ENCODE assay signal across 10 mouse cellular contexts in the genomic region with DNA sequence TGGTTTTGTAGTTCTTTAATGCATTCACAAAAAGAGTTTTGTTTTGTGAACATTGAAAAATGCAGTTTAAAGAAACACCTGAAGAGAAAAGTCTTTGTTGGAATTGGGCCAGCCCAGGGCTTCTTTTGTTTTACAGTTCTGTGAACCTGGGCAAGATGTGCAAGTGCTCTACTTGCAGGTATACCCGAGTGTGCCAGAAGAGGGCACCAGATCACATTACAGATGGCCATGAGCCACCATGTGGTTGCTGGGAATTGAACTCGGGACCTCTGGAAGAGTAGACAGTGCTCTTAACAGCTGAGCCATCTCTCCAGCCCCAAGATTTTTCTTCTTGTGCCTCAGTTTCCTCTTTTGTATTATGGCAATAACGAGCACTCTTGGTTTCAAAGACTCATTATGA. TPM values are rescaled to one million over a fixed set of nuclear protein-coding genes. Genes with fewer than 3 reads are reported as not detected.
DNase-seq lines count a peak whose midpoint lies in the region; ATAC-seq and TF ChIP-seq lines count a peak whose summit lies in the region.
"Had no signal": no experiment of that assay in that cellular context is flagged by ENCODE, and none has a peak within 500 bp of the region (broad histone marks: within the 10 kb centered on the region; RNA-seq: fewer than 3 reads in every experiment).

No protein-coding gene starts in this region.

- H3K9me3 ChIP-seq in forebrain, postnatal 0 days (ENCODE audit: low read length) = no peaks in the 10 kb centered on the region
- no peaks in the 10 kb centered on the region for H3K9me3 ChIP-seq in forebrain, embryonic 15.5 days
- H3K9me3 ChIP-seq in embryonic facial prominence, embryonic 10.5 days = no peaks in the 10 kb centered on the region

- no peak overlapping the region for H3K9ac ChIP-seq in forebrain, postnatal 0 days
- H3K9ac ChIP-seq in forebrain, embryonic 15.5 days (replicated peaks) = no peak overlapping the region

- no peak for ATAC-seq in forebrain, postnatal 0 days
- ATAC-seq in forebrain, embryonic 15.5 days (replicated peaks) = no peak
- ATAC-seq in erythroid progenitor cell, adult 5-6 weeks (replicated peaks; ENCODE audit: low FRiP score, poor library complexity, severe bottlenecking) = no peak

- H3K27ac ChIP-seq in forebrain, postnatal 0 days (ENCODE audit: low read depth, low read length) = no peak overlapping the region
- H3K27ac ChIP-seq in forebrain, embryonic 15.5 days (replicated peaks) = no peak overlapping the region
- H3K27ac ChIP-seq in embryonic facial prominence, embryonic 10.5 days (replicated peaks) = no peak overlapping the region

- H3K36me3 ChIP-seq in forebrain, postnatal 0 days (ENCODE audit: insufficient read depth) = peaks cover 35% of the 10 kb centered on the region
- H3K36me3 ChIP-seq in forebrain, embryonic 15.5 days = peaks cover 52% of the 10 kb centered on the region
- peaks cover 75% of the 10 kb centered on the region for H3K36me3 ChIP-seq in embryonic facial prominence, embryonic 10.5 days (replicated peaks)

- peaks cover 3% of the 10 kb centered on the region; the same call in 1 of the 2 replicates for H3K4me1 ChIP-seq in forebrain, postnatal 0 days (ENCODE audit: insufficient read depth)
- peaks cover 3% of the 10 kb centered on the region for H3K4me1 ChIP-seq in forebrain, embryonic 15.5 days
- H3K4me1 ChIP-seq in embryonic facial prominence, embryonic 10.5 days = peaks cover 3% of the 10 kb centered on the region

- H3K4me3 ChIP-seq in forebrain, postnatal 0 days (ENCODE audit: low read depth, low read length) = no peak overlapping the region
- H3K4me3 ChIP-seq in forebrain, embryonic 15.5 days = no peak overlapping the region
- H3K4me3 ChIP-seq in embryonic facial prominence, embryonic 10.5 days = no peak overlapping the region

- no peak overlapping the region for H3K4me2 ChIP-seq in forebrain, postnatal 0 days (ENCODE audit: low read depth)
- H3K4me2 ChIP-seq in forebrain, embryonic 15.5 days (replicated peaks) = no peak overlapping the region

- WGBS in forebrain, postnatal 0 days = 60% methylated on average over 3 of the region's 3 CpGs
- 59% methylated on average over 3 of the region's 3 CpGs for WGBS in forebrain, embryonic 15.5 days
- WGBS in embryonic facial prominence, embryonic 10.5 days = 58% methylated on average over 3 of the region's 3 CpGs

- no peaks in the 10 kb centered on the region for H3K27me3 ChIP-seq in forebrain, postnatal 0 days (ENCODE audit: insufficient read depth, low read length)
- H3K27me3 ChIP-seq in forebrain, embryonic 15.5 days = no peaks in the 10 kb centered on the region
- no peaks in the 10 kb centered on the region for H3K27me3 ChIP-seq in embryonic facial prominence, embryonic 10.5 days (replicated peaks; ENCODE audit: low read depth, poor library complexity, severe bottlenecking)

- DNase-seq in forebrain, postnatal 0 days = no peak
- peak; percentile 74 for DNase-seq in testis, postnatal 10 days (ENCODE audit: low spot score)
- DNase-seq in testis, postnatal 14 days (ENCODE audit: low spot score) = no peak
- DNase-seq in embryonic facial prominence, embryonic 10.5 days (ENCODE audit: low spot score) = peak; percentile 53
- DNase-seq in mesoderm, embryonic 11.5 days (ENCODE audit: low read depth, low spot score) = peak; percentile 52
- no peak for DNase-seq in right cerebral cortex, adult 2 months (ENCODE audit: low spot score in 2 of 2)

- peak; percentile 48 for TF ChIP-seq CTCF in forebrain, postnatal 0 days (IDR thresholded peaks at IDR 0.05; ENCODE audit: low read depth)

RNA-seq across cellular contexts. Expression of a gene that starts 5.9 kb away (rescaled TPM):
- 30.6 and 41.1 TPM in 2 replicates for total RNA-seq in forebrain, postnatal 0 days (2014; rRNA removed)
- 34.8 and 37.0 TPM in 2 replicates for polyA plus RNA-seq in forebrain, postnatal 0 days (2015; fragmentation: Nextera tagmentation; extraction: Ambion mirVana)
- 52.7 and 56.5 TPM in 2 replicates for polyA plus RNA-seq in forebrain, embryonic 15.5 days (2015; fragmentation: Nextera tagmentation; extraction: Ambion mirVana)
- polyA plus RNA-seq in embryonic facial prominence, embryonic 10.5 days (2016; fragmentation: Nextera tagmentation; extraction: Ambion mirVana) = 48.7 and 49.6 TPM in 2 replicates
- total RNA-seq in erythroid progenitor cell, adult 5-6 weeks (2015; ENCODE audit: low replicate concordance) = 8.0 and 18.0 TPM in 2 replicates
- 12.9 and 16.7 TPM in 2 replicates for total RNA-seq in erythroid progenitor cell, adult 5-6 weeks (2017; ENCODE audit: low replicate concordance)

RNA-seq across cellular contexts. Expression of a gene that starts 11.7 kb away (rescaled TPM):
- total RNA-seq in forebrain, postnatal 0 days (2014; rRNA removed) = 0.38 and 1.1 TPM in 2 replicates
- polyA plus RNA-seq in forebrain, postnatal 0 days (2015; fragmentation: Nextera tagmentation; extraction: Ambion mirVana) = 0.92 and 1.5 TPM in 2 replicates
- polyA plus RNA-seq in forebrain, embryonic 15.5 days (2015; fragmentation: Nextera tagmentation; extraction: Ambion mirVana) = 0.20 and 0.29 TPM in 2 replicates
- 14.8 and 15.8 TPM in 2 replicates for polyA plus RNA-seq in embryonic facial prominence, embryonic 10.5 days (2016; fragmentation: Nextera tagmentation; extraction: Ambion mirVana)
- not detected in 2 replicates for total RNA-seq in erythroid progenitor cell, adult 5-6 weeks (2015; ENCODE audit: low replicate concordance)
- total RNA-seq in erythroid progenitor cell, adult 5-6 weeks (2017; ENCODE audit: low replicate concordance) = not detected in 2 replicates
- total RNA-seq: common myeloid progenitor, adult 5-6 weeks had no signal

RNA-seq across cellular contexts. Expression of a gene that starts 14.3 kb away (rescaled TPM):
- 43.0 and 56.2 TPM in 2 replicates for total RNA-seq in forebrain, postnatal 0 days (2014; rRNA removed)
- polyA plus RNA-seq in forebrain, postnatal 0 days (2015; fragmentation: Nextera tagmentation; extraction: Ambion mirVana) = 66.8 and 69.3 TPM in 2 replicates
- 81.7 and 84.3 TPM in 2 replicates for polyA plus RNA-seq in forebrain, embryonic 15.5 days (2015; fragmentation: Nextera tagmentation; extraction: Ambion mirVana)
- polyA plus RNA-seq in embryonic facial prominence, embryonic 10.5 days (2016; fragmentation: Nextera tagmentation; extraction: Ambion mirVana) = 111 and 119 TPM in 2 replicates
- 39.3 and 58.7 TPM in 2 replicates for total RNA-seq in erythroid progenitor cell, adult 5-6 weeks (2015; ENCODE audit: low replicate concordance)
- total RNA-seq in erythroid progenitor cell, adult 5-6 weeks (2017; ENCODE audit: low replicate concordance) = 9.7 and 17.3 TPM in 2 replicates

RNA-seq across cellular contexts. Expression of a gene that starts 22.8 kb away (rescaled TPM):
- 17.2 and 28.0 TPM in 2 replicates for total RNA-seq in forebrain, postnatal 0 days (2014; rRNA removed)
- 69.4 and 73.0 TPM in 2 replicates for polyA plus RNA-seq in forebrain, postnatal 0 days (2015; fragmentation: Nextera tagmentation; extraction: Ambion mirVana)
- 65.7 and 69.7 TPM in 2 replicates for polyA plus RNA-seq in forebrain, embryonic 15.5 days (2015; fragmentation: Nextera tagmentation; extraction: Ambion mirVana)
- 47.6 and 59.1 TPM in 2 replicates for polyA plus RNA-seq in embryonic facial prominence, embryonic 10.5 days (2016; fragmentation: Nextera tagmentation; extraction: Ambion mirVana)
- 24.3 and 33.5 TPM in 2 replicates for total RNA-seq in erythroid progenitor cell, adult 5-6 weeks (2015; ENCODE audit: low replicate concordance)
- 2.1 and 5.9 TPM in 2 replicates for total RNA-seq in erythroid progenitor cell, adult 5-6 weeks (2017; ENCODE audit: low replicate concordance)

RNA-seq across cellular contexts. Expression of a gene that starts 22.9 kb away (rescaled TPM):
- not detected in 2 replicates for total RNA-seq in forebrain, postnatal 0 days (2014; rRNA removed)
- polyA plus RNA-seq in forebrain, postnatal 0 days (2015; fragmentation: Nextera tagmentation; extraction: Ambion mirVana) = not detected in 2 replicates
- not detected in 2 replicates for polyA plus RNA-seq in forebrain, embryonic 15.5 days (2015; fragmentation: Nextera tagmentation; extraction: Ambion mirVana)
- polyA plus RNA-seq in embryonic facial prominence, embryonic 10.5 days (2016; fragmentation: Nextera tagmentation; extraction: Ambion mirVana) = not detected in 2 replicates
- not detected in 2 replicates for total RNA-seq in erythroid progenitor cell, adult 5-6 weeks (2015; ENCODE audit: low replicate concordance)
- total RNA-seq in erythroid progenitor cell, adult 5-6 weeks (2017; ENCODE audit: low replicate concordance) = not detected in 2 replicates
- total RNA-seq: common myeloid progenitor, adult 5-6 weeks had no signal
- polyA plus RNA-seq: large intestine, adult 2 months had no signal

Comparison
In these comparisons a context has a peak if more than half of its experiments do, and no peak if none do; other contexts are left out.
1. DNase-seq: peak in testis, postnatal 10 days (single experiment), embryonic facial prominence, embryonic 10.5 days (single experiment) and mesoderm, embryonic 11.5 days (single experiment); none in forebrain, postnatal 0 days (single experiment), testis, postnatal 14 days (single experiment) and right cerebral cortex, adult 2 months (0 of 2).